In the genomic region with DNA sequence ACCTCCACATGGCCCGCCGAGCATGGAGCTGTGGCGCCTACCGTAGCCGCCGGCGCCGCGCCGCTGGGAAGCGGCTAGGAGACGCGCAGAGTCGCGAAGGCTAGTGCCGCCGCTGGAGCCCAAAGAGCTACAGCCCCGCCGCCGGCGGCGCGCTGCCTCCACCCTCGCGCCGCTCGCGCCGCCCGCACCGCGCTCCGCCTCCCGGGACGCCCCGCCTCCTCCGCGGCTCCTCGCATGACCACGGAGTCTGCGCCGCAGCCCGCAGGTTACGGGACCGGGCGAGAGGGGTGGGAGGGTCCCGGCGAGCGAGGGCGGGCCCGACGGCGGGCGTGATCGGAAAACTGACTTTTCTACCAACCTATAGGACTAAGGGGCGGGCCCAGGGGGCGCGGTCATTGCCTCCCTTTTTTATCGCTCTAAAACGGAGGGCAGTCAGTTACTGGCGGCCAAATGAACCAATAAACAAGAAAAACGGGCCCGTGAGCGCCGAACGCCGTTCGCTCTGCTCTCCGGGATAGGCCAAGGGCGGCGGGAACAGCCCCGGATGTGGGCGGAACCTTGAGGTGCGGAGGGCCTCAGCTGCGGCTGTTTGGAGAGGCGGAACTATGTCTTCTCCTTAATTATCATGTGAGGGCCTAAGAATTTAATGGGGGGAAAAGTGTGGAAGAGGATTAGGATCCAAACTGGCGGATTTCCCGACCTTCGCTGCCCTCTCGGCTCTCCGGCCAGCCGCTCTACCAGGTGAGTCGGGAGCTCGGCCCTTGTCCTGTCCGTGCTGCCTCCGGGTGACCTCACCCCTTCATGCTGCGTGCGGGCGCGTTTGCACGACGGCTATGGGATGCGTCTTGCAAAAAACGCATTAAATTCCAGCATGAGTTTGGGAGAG, we compare ENCODE assay signal across 1 mouse cellular context.
TF ChIP-seq lines count a peak whose summit lies in the region.

A gene (minus strand): TSS at position 210 of the 886 bp plus-strand sequence.
A gene (plus strand): TSS at position 277 of the 886 bp plus-strand sequence.

TF ChIP-seq in MEL, 35 proteins besides CTCF, POLR2A, EP300 and RAD21 (continued from another document):
- peak; percentile 50; the same call in 1 of the 2 replicates for TF ChIP-seq POLR2AphosphoS2 (IDR thresholded peaks at IDR 0.05; ENCODE audit: low read length)
- peak; percentile 84; the same call in 1 of the 2 replicates for TF ChIP-seq MXI1 (IDR thresholded peaks at IDR 0.05; ENCODE audit: low read depth, low read length)
- no peak for TF ChIP-seq ZKSCAN1 (IDR thresholded peaks at IDR 0.05; ENCODE audit: low read depth, low read length)
- no peak for TF ChIP-seq E2F4 (IDR thresholded peaks at IDR 0.05; ENCODE audit: borderline replicate concordance, low read depth, low read length)
- TF ChIP-seq CHD2 (IDR thresholded peaks at IDR 0.05; ENCODE audit: low read length): peak; percentile 88
- TF ChIP-seq ELF1 (IDR thresholded peaks at IDR 0.05; ENCODE audit: low read depth, low read length): peak; percentile 68
- TF ChIP-seq TBP (IDR thresholded peaks at IDR 0.05; ENCODE audit: low read depth, low read length): peak; percentile 70
- TF ChIP-seq USF1 (IDR thresholded peaks at IDR 0.05; ENCODE audit: low read depth, low read length): no peak; the same call in none of the 2 replicates
- TF ChIP-seq SIN3A (IDR thresholded peaks at IDR 0.05; ENCODE audit: low read length): peak; percentile 84
- TF ChIP-seq RCOR1 (IDR thresholded peaks at IDR 0.05; ENCODE audit: low read depth, low read length): no peak
- TF ChIP-seq JUND (IDR thresholded peaks at IDR 0.05; ENCODE audit: low read depth, low read length): no peak
- no peak for TF ChIP-seq CHD1 (IDR thresholded peaks at IDR 0.05; ENCODE audit: low read depth, low read length)
- no peak for TF ChIP-seq ZC3H11A (IDR thresholded peaks at IDR 0.05; ENCODE audit: low read depth, low read length)
- TF ChIP-seq GABPA (IDR thresholded peaks at IDR 0.05; ENCODE audit: low read depth, low read length): no peak
- 0 out of 2 replicates have a peak, but pooled peaks have one; percentile 76 for TF ChIP-seq UBTF (IDR thresholded peaks at IDR 0.05; ENCODE audit: borderline replicate concordance, insufficient read depth, low read depth, low read length)
- TF ChIP-seq MAZ (IDR thresholded peaks at IDR 0.05; ENCODE audit: low read depth, low read length): peak; percentile 69; the same call in 1 of the 2 replicates
- TF ChIP-seq MYC (IDR thresholded peaks at IDR 0.05; ENCODE audit: low read depth, low read length): 0 out of 2 replicates have a peak, but pooled peaks have one; percentile 18
- peak; percentile 10; the same call in 1 of the 2 replicates for TF ChIP-seq ETS1 (IDR thresholded peaks at IDR 0.05; ENCODE audit: low read depth, low read length)
- no peak for TF ChIP-seq MYB (IDR thresholded peaks at IDR 0.05; ENCODE audit: low read depth, low read length)
- TF ChIP-seq USF2 (IDR thresholded peaks at IDR 0.05; ENCODE audit: borderline replicate concordance in 1 of 2, insufficient read depth in 1 of 2, low read depth in 1 of 2, low read length in 2 of 2): no peak
- TF ChIP-seq POLR2AphosphoS5 (IDR thresholded peaks at IDR 0.05; ENCODE audit: borderline replicate concordance, low read depth, low read length): no peak
- TF ChIP-seq BHLHE40 (IDR thresholded peaks at IDR 0.05; ENCODE audit: borderline replicate concordance, low read depth, low read length): no peak
- no peak; the same call in 1 of the 2 replicates for TF ChIP-seq KAT2A (conservative IDR thresholded peaks at IDR 0.05; ENCODE audit: low read depth, low read length)
- peak; percentile 57 for TF ChIP-seq TCF12 (IDR thresholded peaks at IDR 0.05; ENCODE audit: low read depth, low read length)
